Mouse (Mus musculus) monocyte, adult 2 months (primary cell): Measurements from ENCODE around the gene Tas2r119.
"Not testable (repeated sequence)": the region's sequence is repeated elsewhere in the genome, so short reads cannot be mapped to it uniquely, and the experiment has no call there.

Experiments used
- DNase-seq, 2 experiments: peaks; one replicate each; pipeline ENCODE4 v3.0.0; 2022; ENCODE audit warnings: low spot score in 2 of 2, low read depth in 1 of 2

Gene Tas2r119

DNA sequence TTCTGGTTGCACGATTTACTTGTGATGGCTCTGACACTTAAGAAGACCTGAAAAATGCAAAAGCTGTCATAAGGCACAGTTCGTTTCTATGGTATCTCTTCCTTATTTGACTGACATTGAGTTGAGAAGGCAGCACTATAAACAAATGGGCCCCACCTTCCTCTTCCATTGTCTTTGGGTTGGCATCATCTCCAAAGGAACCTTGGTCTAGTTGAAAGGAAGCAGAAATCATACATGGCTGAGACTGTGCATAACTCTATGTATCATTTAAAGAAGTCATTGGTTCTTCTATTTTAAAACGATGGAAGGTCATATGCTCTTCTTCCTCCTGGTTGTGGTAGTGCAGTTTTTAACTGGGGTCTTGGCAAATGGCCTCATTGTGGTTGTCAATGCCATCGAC, at the start of gene Tas2r119:
TSS of gene Tas2r119 (plus strand) at position 301 of the 400 bp plus-strand sequence.
- no peak for DNase-seq

DNA sequence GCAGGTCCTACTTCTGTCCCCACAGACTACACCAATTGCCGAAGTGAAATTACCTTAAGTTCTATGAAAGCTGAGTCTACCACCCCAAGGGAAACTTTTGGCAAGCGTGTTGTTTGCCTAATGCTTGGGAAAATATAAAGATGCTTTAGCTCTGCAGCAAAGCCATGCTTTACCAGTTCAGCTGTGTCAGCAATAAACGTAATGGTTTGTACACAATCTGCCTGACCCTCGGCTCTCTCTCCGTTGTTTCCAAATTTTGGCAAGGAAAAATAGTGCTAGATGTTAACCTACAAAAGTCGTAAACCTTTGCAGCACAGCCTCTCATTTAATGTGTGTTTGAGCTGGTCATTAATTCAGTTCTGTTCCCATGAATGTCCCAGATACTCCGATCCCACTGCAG, 44.8 kb upstream of the Tas2r119 start:
- DNase-seq, result no peak

DNA sequence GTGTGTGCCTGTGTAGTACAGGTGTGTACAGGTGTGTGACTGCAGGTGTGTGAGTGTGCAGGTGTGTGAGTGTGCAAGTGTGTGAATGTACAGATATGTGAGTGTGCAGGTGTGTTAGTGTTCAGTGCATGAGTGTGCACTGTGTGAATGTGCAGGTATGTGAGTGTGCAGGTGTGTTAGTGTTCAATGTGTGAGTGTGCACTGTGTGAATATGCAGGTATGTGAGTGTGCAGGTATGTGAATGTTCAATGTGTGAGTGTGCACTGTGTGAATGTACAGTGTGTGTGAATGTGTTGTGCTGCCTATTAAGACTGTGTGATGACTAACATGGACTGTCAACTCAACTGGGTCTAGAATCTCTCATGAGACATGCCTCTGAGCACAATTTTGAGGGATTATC, 35.4 kb upstream of the Tas2r119 start:
- DNase-seq, result no peak

DNA sequence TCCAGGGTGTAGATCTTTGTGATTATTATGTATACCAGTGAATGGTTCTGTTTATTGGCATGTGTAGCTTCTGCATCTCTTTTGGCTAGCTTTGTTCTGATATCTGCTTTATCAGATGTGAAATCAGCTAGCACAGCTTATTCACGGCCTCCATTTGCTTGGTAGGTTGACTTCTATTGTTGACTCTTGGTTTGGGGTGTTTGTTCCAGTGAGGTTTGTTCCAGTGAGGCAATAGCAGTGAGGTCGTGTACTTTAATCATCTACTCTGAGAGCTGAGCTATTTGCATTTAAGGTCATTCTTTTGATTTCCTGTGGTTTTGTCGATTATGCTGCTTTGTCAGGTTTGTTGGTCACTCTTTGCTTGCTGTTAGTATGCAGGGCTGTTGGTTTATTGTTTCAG, 32.8 kb upstream of the Tas2r119 start:
- no peak for DNase-seq

DNA sequence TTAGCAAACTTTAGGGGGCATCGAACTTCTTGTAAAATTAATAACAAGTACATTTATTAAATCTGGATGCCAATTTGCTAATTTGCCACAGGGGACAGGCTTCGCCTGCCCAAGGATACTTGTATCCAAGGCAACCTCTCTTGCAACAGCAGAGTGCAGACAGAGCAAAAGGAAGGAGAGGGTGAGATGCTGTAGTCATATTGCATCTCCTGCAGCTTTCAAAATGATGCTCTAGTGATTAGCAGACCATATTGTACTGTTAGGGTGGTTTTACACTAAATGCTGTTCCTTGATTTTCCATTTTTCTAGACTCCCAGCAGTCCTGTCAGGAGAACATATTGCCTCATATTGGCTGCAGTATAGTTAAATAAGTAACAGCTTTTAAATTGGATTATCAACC, 23.7 kb upstream of the Tas2r119 start:
- no peak for DNase-seq

DNA sequence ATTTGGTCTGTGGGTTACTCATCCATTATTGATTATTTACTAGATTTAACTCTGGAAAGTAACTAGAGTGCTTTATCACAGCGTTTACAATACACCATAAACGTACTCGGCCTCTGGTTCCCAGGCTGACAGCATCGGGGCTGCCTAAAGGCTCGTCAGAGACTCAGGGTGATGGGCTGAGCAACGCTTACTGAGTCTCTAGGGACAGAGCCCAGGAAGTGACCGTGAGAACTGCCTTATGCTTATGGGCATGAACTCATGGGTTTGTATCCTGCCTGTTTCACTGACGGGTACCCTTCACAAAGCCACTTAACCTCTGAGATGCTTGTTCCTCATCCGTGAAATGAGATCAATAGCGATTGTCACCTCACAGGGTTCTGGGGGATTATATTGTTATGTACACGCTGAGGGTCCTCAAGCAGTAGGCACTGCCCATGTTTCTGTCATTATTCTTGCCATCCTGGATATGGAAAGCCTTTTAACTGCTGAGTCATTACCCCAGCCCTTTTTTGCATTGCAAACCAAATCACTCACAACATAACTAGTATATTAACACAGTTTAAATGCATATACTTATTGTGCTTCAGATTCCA, 23.1 kb upstream of the Tas2r119 start:
- DNase-seq, result no peak

DNA sequence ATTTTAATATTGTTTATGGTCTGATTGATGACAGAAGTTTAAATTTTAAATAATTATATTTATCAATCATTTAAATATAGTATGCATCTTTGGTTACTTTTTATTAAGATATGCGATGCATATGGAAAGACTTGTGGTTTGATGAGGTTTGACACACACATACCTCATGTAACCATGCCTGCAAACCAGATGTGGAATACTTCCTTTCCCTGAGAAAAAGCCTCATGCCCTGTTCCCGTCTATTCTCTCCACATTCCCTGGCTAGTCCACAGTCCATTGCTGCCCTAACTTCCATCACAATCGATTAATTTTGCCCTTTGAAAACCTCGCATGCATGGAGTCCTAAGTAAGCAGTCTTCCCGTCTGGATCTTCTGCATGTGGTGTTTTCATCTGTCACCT, 21.0 kb upstream of the Tas2r119 start:
- no peak for DNase-seq

DNA sequence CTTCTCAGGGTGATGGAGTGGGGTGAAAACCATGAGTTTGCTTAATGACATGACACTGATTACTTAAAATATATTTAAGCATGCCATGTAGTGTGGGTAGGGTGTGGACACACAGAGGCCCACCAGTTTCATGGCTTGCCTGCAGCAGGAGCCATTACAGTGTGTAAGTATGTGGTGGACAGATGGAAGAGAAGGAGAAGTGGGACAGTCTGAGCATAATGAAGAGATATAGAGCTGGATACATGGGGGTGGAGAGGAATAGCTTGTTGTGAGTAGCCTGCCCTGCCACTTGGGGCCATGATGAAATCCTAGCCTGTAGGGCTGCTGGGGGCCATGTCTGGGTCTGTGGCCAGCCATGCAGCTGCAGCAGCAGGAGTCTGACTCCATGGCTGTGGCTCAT, 16.8 kb upstream of the Tas2r119 start:
- no peak for DNase-seq

DNA sequence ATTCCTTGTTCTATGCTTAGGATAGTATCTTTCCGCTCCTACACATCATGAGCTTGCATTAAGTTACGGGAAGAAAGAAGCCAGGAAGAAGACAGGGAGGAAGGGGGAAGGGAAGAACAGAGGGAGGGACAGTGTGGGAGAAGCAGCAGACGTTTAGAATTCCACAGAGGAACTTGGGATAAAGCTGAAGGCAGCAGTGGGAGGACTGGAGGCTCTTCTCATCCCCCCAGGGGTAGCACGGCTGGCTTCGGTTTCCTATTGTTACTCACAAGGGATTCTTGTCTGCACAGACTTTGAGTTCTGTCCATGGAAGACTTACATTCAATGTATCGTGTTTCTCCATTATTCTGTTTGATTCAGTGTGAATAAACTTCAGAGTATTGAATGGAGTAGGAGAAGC, 5.3 kb upstream of the Tas2r119 start:
- no peak for DNase-seq

DNA sequence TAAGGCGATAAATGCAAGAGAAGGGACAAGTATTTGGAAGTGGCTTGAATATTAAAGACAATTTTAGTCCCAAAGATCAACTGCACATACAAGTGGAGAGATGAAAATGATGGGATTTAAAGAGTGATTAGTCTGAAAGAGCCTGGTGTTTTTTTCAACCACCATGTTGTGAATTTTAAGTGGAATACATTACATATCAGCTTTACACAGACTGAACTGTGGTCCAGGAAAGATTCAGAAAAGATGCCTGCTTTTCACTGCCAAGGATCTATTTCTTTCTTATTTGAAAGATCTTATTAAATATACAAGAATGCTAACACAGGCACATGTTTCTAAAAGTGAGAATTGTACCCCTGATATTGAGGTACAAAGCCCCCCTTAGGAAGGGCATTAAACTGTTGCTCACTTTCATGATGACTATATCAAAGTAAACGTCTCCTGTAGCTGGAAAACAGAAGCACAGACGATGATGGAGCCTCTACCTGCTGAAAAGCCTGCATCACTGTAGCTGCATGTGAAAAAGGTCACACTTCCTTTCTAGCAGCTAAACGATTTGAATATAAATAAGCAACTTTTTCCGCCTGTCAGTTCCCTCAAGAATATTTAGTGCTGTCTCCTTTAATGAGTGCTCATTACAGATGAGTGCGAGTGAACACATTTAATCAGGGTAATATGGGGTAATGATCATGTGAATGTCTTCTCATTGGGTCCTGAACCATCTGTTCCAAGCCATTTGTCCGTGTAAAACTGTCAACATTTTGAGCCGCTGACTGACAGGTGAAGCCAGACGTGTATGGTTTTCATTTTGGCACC, 4.7 kb upstream of the Tas2r119 start:
- DNase-seq, result no peak

DNA sequence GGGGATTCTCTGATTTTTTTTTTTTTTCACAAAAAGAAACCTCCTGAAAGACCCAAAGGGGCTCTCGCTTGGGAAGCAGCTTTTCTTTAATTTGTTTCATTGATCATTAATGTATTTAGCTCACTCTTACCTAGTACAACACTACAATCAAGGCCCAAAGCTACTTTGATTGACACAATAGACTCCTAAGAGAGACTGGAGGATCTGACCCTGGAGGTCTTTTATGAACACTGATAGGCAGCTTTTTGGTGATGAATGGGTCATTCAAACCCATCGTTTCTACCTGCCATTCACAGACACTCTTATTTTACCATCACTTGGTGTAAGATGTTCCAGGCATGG, 4.1 kb upstream of the Tas2r119 start:
- no peak for DNase-seq

DNA sequence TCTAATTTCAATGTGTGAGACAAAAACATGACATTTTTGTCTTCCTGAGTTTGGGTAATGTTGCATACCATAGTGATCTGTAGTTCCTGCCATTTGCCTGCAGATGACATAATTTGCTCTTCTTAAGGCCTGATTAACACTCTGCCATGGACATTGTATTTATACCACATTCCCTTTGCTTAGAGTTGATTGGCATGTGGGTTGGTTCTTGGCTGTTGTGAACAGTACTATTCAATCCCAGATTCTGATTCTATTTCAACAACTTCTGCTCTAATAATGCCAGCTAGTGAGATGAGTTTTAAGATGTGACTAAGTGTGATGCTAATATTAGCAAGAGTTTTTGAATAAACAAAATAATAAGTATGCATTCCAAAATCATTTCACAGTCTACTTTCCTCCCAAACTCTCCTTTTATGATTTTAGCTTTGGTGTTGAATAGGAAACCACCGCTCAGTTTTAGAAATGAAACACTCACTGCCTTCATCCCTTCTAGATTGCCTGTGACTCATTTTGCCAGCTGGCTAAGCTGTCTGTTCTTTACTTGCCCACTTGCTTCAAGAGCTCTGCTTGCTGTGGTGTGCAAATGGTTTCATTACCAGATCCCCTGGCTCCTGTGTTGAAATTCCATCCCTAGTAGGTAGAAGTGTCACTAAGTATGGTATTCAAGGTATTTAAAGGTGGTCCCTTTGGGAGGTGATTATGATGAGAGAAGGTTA, 3.1 kb downstream of the Tas2r119 start:
- DNase-seq, result no peak

DNA sequence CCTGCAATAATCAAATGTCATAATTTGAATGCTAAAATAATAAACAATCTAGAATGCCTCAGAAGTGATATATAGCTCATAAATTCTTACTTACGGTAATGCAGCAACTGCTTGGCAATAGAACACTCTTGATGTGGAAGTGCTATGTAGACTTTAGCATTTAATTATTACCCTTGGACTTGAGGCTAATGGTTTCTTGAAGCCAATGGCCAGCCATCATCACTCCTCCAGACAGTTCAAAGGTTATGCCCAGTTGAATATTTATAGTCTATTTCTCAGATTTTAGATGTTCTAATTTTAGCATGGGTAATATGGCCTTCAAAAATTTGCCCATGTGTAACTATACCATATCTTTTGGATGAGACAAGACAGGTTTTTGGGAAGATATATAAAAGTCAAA, 4.9 kb downstream of the Tas2r119 start:
- no peak for DNase-seq

DNA sequence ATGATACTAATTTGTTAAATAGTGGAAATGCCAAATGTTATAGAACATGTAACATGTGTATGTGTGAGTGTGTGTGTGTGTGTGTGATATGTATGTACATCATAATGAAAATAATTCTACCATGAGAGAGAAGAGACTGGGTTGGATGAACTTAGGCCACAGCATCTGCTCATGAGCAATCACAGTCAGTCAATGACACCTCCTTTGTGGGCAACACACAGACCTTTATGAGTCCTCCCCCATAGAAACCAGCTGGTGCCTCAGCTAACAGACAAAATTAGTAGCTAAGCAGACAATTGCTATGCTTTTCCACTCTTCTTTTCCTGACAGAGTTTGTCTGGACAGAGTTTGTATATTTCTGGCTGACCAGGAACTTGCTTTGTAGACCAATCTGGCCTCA, 7.9 kb downstream of the Tas2r119 start:
- no peak for DNase-seq

DNA sequence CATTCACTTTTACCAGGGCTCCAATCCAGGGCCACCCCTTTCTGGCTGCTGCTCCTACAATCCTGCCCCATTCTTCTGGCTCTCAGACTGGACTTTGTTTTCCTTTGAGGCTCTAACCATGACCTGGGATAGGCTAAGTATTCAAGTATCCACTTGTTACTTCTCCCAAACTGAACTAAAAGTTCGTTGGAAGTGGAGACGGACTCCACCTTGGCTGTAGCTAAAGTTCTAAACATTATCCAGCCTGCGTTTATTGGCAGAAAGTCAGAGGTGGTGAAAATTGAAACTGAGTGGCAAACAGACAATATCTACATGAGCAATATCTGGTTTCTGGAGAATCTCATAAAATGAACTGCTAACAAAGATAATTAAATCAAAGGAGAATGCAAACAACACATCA, 12.8 kb downstream of the Tas2r119 start:
- no peak for DNase-seq

DNA sequence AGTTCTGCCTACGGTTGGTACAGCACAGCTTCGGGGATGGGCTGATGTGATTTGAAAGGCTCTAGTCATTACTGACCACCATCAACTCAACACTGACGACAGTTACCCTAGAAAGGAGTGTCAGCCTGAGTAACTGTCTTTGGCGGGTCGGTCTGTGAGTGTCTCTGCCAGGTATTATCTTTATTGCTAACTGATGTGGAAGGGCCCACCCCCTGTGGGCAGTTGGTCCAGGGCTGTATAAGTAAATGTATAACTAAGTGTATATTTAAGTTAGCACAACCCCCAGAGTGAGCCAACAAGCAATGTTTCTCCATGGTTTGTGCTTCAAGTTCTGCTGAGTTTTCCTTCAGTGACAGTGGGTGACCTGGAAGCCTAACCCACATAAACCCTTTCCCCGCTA, 13.3 kb downstream of the Tas2r119 start:
- DNase-seq, result no peak

DNA sequence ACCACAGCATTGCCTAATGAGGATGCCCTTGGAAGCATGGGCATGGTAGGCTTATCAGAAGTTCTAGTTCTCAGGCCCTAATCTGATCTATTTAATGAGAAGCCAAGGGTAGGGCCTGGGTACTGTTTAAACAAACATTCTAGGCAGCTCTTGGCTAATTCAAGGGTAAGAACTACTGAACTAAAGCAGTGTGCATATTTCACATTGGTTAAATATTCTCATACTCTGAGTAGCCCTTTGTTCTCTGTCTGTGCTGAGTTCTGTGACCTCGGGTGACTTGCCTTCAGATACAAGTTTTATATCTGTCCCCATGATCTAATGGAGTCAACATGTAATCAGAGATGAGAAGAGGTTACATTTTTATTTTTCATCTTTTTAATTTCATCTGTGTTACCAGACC, 15.9 kb downstream of the Tas2r119 start:
- DNase-seq, result no peak

DNA sequence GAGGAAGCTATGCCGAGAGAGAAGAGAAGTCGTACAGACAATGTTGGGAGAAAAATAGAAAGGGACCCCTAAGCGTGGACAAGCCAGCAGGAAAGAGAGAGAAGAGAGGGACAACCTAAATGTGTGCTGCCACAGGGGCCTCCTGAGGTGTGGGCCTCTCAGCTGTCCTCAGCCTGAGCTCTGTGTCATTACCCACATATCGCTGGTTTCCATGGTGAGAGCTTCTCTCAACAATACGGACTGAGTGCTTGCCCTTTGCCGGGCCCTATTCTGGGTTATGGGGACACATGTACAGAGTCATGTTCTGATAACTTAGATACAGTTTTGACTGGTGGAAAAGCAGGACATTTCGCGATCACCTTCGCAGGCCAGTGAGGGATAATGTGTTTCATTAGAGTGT, 21.0 kb downstream of the Tas2r119 start:
- no peak for DNase-seq

DNA sequence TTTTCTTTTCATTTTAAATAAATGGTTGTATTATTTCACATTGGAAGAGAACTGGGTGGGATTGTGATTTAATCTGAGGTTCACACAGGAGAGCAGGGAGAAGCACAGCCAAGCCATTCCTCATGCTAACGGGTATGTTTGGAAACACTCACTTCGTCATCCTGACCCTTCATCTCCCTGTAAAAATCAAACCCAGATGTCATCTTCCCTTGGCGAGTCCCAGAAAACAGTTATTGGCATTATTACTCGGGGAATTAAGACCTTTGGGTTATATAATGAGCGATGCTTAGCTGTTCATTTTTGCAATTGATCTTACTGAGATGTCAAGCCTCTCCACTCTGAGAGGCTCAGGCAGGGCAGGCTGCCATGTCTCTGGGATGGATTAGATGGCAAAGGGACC, 21.5 kb downstream of the Tas2r119 start:
- no peak for DNase-seq

DNA sequence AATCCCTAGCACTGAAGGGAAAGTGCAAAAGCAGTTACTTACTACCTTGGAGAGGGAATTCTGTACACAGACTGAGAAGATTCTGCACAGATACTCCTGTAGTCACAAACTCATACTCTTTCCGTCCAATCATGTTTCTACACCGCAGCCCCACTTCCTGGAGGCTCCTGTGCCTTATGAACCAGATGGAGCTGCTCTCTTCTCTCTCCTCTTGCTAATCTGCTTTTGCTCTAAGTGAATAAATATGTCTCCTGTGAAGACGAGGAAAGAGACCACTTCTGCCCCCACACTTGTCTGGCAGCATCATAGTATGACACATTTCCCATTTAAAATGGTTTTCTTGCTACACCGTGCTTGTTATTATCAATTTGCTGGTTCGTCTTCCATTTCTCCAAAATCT, 26.2 kb downstream of the Tas2r119 start:
- no peak for DNase-seq

DNA sequence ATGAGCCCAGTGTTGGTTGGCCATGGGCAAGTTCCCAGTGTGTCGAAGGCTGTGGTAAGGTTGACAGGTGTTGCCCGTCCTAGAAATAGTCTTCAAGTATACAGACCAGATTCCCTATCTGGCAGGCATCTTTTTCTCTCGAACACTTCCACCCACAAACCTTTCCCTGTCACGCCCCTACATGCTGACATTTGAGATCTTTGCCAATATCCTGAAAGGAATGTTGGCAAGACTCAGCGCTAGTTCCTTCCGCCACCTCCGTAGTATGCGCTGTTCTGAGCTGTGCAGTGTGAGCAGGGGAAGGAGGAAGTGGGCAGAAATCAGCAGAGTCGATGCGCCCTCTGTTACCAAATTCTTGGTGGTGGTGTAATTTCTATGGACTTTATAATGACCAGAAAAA, 27.8 kb downstream of the Tas2r119 start:
- no peak for DNase-seq

DNA sequence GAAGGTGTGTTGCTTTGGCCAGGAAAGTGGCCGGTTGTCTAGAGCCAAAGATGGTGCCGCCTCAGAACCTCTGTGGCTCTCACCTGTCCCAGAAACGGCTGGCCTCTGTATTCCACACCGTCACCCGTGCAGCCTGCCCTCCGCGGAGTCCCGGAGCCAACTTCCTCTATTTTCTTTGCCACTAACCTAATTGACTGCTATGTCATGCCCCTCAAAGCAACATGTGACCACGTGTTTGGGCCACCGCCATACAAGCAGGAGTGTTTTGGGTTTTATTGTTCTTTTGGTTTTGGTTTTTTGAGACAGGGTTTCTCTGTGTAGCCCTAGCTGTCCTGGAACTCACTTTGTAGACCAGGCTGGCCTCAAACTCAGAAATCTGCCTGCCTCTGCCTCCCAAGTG, 37.6 kb downstream of the Tas2r119 start:
- not testable (repeated sequence) for DNase-seq

DNA sequence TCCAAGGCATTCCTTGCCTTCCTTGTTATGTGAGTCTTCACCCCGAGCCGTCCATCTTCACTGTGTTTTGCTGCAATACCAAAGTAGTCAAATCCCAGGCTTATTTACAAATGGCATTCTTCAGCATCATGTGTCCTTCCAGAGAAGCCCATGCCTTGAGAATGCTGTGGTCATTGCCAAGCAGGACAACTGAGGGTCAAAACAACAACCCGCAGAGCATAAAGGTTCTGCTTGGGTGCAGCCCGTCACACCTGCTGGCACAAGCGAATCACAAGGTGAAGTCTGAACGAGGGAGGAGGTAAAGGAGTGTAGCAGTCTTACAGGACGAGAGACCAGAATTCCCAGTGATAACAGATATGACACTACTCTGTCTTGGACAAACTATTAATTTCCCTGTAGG, 45.9 kb downstream of the Tas2r119 start:
- DNase-seq, result no peak
